Mouse (Mus musculus) cortical plate, adult 2 months (tissue): ENCODE measurements around the gene Usf3.

ENCODE experiments used
- CTCF ChIP-seq: fragments of 200-500 bp; IDR thresholded peaks from 2 replicates; pipeline ENCODE4 v1.5.1; 2011; ENCODE audit warnings: mild to moderate bottlenecking, control low read depth, low read length; ENCODE audit not compliant: insufficient read depth; ENCODE audit errors: extremely low read depth
- POLR2A ChIP-seq: fragments of 200-500 bp; IDR thresholded peaks from 2 replicates; pipeline ENCODE4 v1.6.1; 2011; ENCODE audit warnings: mild to moderate bottlenecking, low read length, control low read depth; ENCODE audit not compliant: insufficient read depth; ENCODE audit errors: extremely low read depth

DNA sequence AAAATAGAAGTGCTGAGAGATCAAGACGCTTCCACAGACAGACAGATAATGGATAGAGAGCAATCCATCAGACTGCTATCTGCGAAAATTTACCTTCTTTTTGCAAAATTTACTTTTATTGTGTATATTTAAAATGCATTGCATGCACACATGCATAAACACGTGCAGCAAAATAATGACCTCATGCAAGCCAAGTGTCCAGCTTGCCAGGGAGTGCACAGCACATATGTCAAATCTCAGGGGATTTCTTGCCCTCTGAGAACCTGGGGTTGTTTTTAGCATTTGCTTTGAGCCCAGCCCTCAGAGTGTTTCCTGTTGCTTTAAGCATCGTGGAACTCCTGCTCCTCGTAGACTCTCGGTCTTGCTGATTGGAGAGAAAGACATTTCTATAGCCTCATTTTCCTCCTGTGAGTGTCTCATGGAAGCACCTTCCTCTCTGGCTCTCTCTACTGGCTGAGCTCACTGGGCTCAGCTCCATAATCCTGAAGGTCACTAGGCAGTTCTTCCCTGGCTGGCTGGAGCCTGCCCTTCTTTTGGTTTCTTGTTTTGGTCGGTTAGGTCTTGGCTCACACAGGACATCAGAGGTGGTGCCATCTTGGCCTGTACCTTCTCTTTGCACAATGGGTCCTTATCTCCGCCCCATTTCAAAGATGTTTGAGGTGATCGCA is 98.5 kb downstream of the Usf3 start:
- TF ChIP-seq CTCF (no peak), POLR2A (no peak)
